Mouse (Mus musculus) limb, embryonic 14.5 days (tissue): ENCODE data around the gene Col18a1. TPM values are rescaled to one million over a fixed set of nuclear protein-coding genes. Genes with fewer than 3 reads are reported as not detected.

Source experiments
- ATAC-seq: fragments of 200-750 bp; cut with Nextera tagmentation; 2 replicates; pipeline ENCODE4 v1.8.0; 2017; ENCODE audit warnings: low read depth, moderate number of reproducible peaks, moderate TSS enrichment; ENCODE audit not compliant: low FRiP score
- DNase-seq: peaks from one replicate; pipeline ENCODE4 v3.0.0-alpha.2; 2015; ENCODE audit warnings: low spot score
- H3K27ac ChIP-seq: fragments of 300-500 bp; sonication (generic); replicated peaks from 2 replicates; pipeline ENCODE4 v1.5.1; 2014; ENCODE audit warnings: low read depth, mild to moderate bottlenecking, low read length, moderate library complexity, mixed read lengths
- H3K27me3 ChIP-seq: fragments of 300-500 bp; sonication (generic); 2 replicates; pipeline ENCODE4 v1.6.1; 2014; ENCODE audit warnings: low read length, mixed read lengths; ENCODE audit not compliant: control insufficient read depth, insufficient read depth
- H3K36me3 ChIP-seq: fragments of 300-500 bp; sonication (generic); 2 replicates; pipeline ENCODE4 v1.6.1; 2014; ENCODE audit warnings: mild to moderate bottlenecking, low read length, moderate library complexity, mixed read lengths; ENCODE audit not compliant: control insufficient read depth, insufficient read depth
- H3K4me1 ChIP-seq: fragments of 300-500 bp; sonication (generic); 2 replicates; pipeline ENCODE4 v1.6.1; 2014; ENCODE audit warnings: antibody characterized with exemption, low read length, mixed read lengths; ENCODE audit not compliant: control insufficient read depth, insufficient read depth
- H3K4me2 ChIP-seq: fragments of 300-500 bp; sonication (generic); replicated peaks from 2 replicates; pipeline ENCODE4 v1.6.1; 2014; ENCODE audit warnings: low read depth, mild to moderate bottlenecking, low read length, moderate library complexity; ENCODE audit not compliant: severe bottlenecking
- H3K4me3 ChIP-seq: fragments of 300-500 bp; sonication (generic); replicated peaks from 2 replicates; pipeline ENCODE4 v1.5.1; 2014; ENCODE audit warnings: low read length
- H3K9ac ChIP-seq: fragments of 300-500 bp; sonication (generic); 2 replicates; pipeline ENCODE4 v1.6.1; 2014; ENCODE audit warnings: mild to moderate bottlenecking, low read depth, low read length, moderate library complexity; ENCODE audit not compliant: severe bottlenecking
- H3K9me3 ChIP-seq: fragments of 300-500 bp; sonication (generic); 2 replicates; pipeline ENCODE4 v1.6.1; 2016; ENCODE audit warnings: low read length; ENCODE audit not compliant: control insufficient read depth
- POLR2A ChIP-seq: fragments of 200-500 bp; IDR thresholded peaks from 2 replicates; pipeline ENCODE4 v1.8.0; 2012; ENCODE audit warnings: inconsistent platforms, mild to moderate bottlenecking, moderate library complexity, borderline replicate concordance; ENCODE audit not compliant: insufficient read depth, insufficient read length; ENCODE audit errors: extremely low read depth
- WGBS: fragments of 180-500 bp; shearing (Covaris S2); extraction: QIAGEN DNeasy Blood & Tissue Kit; methylation state at CpG from one replicate; pipeline ENCODE4 v1.1.7; 2014; 5-methylcytosine and 5-hydroxymethylcytosine counted together
- polyA plus RNA-seq, 2 experiments: library from polyadenylated mRNA; depleted of rRNA in 1 of 2; stranded (reverse) in 1 of 2; unstranded in 1 of 2; fragments of >200 nt; fragmentation: Nextera tagmentation in 1 of 2; extraction: Ambion mirVana in 1 of 2; gene quantifications; 2 replicates each; pipeline versions ENCODE4 v1.2.1 to v1.2.3; 2012 to 2014

Gene Col18a1
- polyA plus RNA-seq, 2 experiments, result 66.4 to 77.8 TPM

DNA sequence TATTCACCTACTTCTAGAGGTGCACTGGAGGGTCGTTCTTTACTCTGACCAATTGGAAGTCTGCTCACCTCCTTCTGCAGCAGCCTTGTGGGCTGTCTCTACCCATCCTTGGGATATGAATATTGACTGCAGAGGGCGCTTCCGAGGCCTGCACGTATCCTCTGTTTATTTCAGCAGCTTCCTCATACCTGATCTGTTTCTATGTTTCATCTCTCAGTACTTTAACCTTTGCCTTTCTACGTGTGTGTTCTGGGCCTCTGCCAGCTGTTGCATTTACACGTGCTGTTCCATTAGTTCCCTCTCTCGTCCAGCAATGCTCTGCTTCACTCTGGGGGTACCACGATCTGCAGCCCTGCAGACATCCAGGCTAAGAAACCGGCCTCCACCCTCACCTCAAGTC is 148.7 kb downstream of the Col18a1 start:
- no peak for TF ChIP-seq POLR2A
- no peak for ATAC-seq
- no peak overlapping the region for H3K4me2 ChIP-seq
- no peak for DNase-seq
- 63% methylated on average over 9 of the region's 9 CpGs for WGBS
- no peaks in the 10 kb centered on the region for H3K9me3 ChIP-seq
- H3K4me3 ChIP-seq, result no peak overlapping the region
- H3K27ac ChIP-seq, result no peak overlapping the region
- H3K36me3 ChIP-seq, result no peaks in the 10 kb centered on the region
- no peaks in the 10 kb centered on the region for H3K4me1 ChIP-seq
- H3K9ac ChIP-seq, result no peak overlapping the region
- H3K27me3 ChIP-seq, result no peaks in the 10 kb centered on the region

DNA sequence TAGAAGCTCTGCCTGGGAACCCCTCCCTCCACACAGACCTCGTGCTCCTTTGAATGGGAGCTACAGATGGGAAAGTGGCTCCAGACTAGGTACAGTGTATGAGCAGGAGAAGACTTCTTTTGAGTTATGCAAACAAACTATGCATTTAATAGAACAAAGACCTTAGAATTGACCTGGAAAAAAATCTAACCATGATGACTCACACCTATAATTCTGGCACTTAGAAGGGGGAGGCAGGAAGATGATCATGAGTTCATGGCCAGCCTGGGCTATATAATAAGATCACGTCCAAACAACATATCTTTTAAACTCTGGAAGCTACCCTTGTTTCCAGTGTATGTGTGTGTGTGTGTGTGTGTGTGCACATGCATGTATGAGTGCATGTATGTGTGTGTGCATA is 149.3 kb downstream of the Col18a1 start:
- no peak for ATAC-seq
- DNase-seq, result no peak
- no peaks in the 10 kb centered on the region for H3K27me3 ChIP-seq
- no peaks in the 10 kb centered on the region for H3K9me3 ChIP-seq
- TF ChIP-seq POLR2A, result no peak
- 62% methylated on average over 2 of the region's 2 CpGs for WGBS
- H3K4me1 ChIP-seq, result no peaks in the 10 kb centered on the region
- H3K9ac ChIP-seq, result no peak overlapping the region
- H3K36me3 ChIP-seq, result no peaks in the 10 kb centered on the region
- H3K27ac ChIP-seq, result no peak overlapping the region
- H3K4me2 ChIP-seq, result no peak overlapping the region
- no peak overlapping the region for H3K4me3 ChIP-seq

DNA sequence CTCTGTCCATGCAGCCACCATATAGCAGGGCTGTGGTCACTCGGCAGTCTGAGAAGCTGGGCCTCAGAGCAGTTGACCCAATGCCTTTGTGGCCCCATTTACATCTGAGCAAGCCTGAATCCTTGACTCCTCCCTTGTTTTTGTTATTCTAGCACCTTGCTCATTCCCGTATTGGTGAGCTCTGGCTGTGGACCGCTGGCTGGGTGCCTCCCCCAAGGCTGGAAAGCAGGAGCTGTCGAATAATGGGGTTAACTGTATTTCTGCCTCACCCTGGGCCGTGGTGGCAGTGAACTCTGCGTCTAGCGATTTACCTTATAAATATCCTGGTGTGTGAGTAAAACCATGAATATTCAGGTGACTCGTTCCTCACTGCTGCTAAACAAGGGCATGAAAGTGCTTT is 149.8 kb downstream of the Col18a1 start:
- H3K4me2 ChIP-seq, result no peak overlapping the region

DNA sequence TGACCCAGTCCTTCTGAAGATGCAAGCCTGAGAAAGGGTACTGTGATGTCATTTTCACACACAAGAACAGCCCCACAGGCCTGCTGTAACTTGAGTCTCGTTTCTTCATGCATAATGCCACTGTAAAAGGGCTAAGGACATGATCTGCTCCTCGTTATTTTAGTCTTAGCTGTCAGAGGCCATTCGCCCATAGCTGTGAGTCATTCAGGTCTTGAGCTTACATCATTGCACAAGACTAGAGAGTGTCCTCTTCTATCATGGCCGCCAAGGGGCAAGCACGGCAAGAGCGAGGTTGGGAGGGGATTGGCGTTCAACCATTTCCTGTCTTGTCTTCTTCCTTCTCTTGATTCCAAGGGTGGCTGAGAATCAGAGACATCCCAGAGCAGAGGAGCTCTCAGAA is 150.3 kb downstream of the Col18a1 start:
- TF ChIP-seq POLR2A, result no peak
- Histone ChIP-seq H3K9me3 (no peaks in the 10 kb centered on the region), H3K4me1 (no peaks in the 10 kb centered on the region), H3K27ac (no peak overlapping the region), H3K4me2 (no peak overlapping the region), H3K27me3 (no peaks in the 10 kb centered on the region), H3K9ac (no peak overlapping the region), H3K4me3 (no peak overlapping the region), H3K36me3 (no peaks in the 10 kb centered on the region)
- WGBS, result 71% methylated on average over 7 of the region's 7 CpGs
- DNase-seq (no peak), ATAC-seq (no peak)

More for the DNA sequence above, 149.8 kb downstream of the Col18a1 start:
- 32% methylated on average over 8 of the region's 8 CpGs for WGBS
- H3K9me3 ChIP-seq, result no peaks in the 10 kb centered on the region
- H3K27me3 ChIP-seq, result no peaks in the 10 kb centered on the region
- no peaks in the 10 kb centered on the region for H3K36me3 ChIP-seq
- no peak overlapping the region for H3K27ac ChIP-seq
- H3K9ac ChIP-seq, result no peak overlapping the region
- ATAC-seq, result no peak
- no peak overlapping the region for H3K4me3 ChIP-seq
- no peak for TF ChIP-seq POLR2A
- H3K4me1 ChIP-seq, result no peaks in the 10 kb centered on the region
- DNase-seq, result no peak

DNA sequence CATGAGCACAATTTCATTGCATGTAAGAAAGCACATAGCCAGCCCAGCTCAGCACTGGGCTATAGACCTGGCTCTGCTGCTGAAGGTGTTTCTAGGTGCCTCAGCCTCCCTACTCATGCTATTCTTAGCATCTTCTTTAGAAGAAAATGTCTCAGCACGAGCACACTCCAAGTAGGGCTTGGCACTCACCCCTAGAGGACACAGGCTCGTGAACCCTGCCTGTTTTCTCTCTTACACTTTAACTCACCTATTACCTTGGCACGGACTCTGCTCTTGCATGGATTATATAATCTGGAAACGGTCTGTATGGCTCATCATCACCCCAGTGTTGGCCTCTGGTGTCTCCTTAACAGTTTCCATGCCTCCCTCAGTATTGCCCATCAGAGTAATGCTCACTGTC is 154.7 kb downstream of the Col18a1 start:
- ATAC-seq, result no peak
- TF ChIP-seq POLR2A, result no peak
- Histone ChIP-seq H3K27me3 (no peaks in the 10 kb centered on the region), H3K4me1 (peaks cover 11% of the 10 kb centered on the region), H3K4me3 (no peak overlapping the region), H3K27ac (no peak overlapping the region), H3K9ac (no peak overlapping the region), H3K4me2 (no peak overlapping the region), H3K9me3 (no peaks in the 10 kb centered on the region), H3K36me3 (no peaks in the 10 kb centered on the region)
- WGBS, result 74% methylated on average over 4 of the region's 4 CpGs
- no peak for DNase-seq

DNA sequence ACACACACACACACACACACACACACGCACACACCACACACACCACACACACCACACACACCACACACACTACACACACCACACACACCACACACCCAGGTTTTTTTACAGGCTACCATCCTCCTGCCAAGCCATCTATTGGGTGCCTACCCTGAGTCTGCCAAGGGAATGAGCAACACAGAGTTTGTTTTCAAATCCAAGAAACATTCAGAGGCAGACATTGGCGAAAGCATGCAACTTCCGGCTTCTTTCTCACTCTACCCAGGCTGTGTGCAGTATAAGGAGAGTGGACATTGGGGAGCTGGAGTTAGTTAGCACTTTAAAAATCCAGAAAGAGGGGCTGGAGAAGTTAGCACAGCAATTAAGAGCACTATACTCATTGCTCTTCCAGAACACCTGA is 157.7 kb downstream of the Col18a1 start:
- Histone ChIP-seq H3K27ac (no peak overlapping the region), H3K4me3 (no peak overlapping the region), H3K36me3 (no peaks in the 10 kb centered on the region), H3K4me2 (no peak overlapping the region), H3K27me3 (no peaks in the 10 kb centered on the region), H3K9me3 (no peaks in the 10 kb centered on the region), H3K9ac (no peak overlapping the region), H3K4me1 (peaks cover 16% of the 10 kb centered on the region)
- 80% methylated on average over 3 of the region's 3 CpGs for WGBS
- ATAC-seq, result no peak
- no peak for TF ChIP-seq POLR2A
- no peak for DNase-seq
